Mouse (Mus musculus): ENCODE measurements around the gene Gm20388.

GRCm38 (mm10) chr8:122579196-122579595 is 2668.6 kb downstream of the Gm20388 start:
- TF ChIP-seq CTCF (IDR thresholded peaks at IDR 0.05; ENCODE audit: low read depth): no peak
- no peak for TF ChIP-seq EP300 (optimal IDR thresholded peaks at IDR 0.05)
